Mouse (Mus musculus) kidney, postnatal 0 days (tissue): ENCODE data around the gene Eif6. TPM values are rescaled to one million over a fixed set of nuclear protein-coding genes. Genes with fewer than 3 reads are reported as not detected.

Experiments used
- ATAC-seq: fragments of 200-750 bp; cut with Nextera tagmentation; replicated peaks from 2 replicates; pipeline ENCODE4 v1.8.0; 2017; ENCODE audit warnings: low read depth, moderate number of reproducible peaks, moderate TSS enrichment, moderate library complexity; ENCODE audit not compliant: low FRiP score
- DNase-seq: peaks from one replicate; pipeline ENCODE4 v3.0.0-alpha.2; 2016; ENCODE audit warnings: low spot score
- H3K27ac ChIP-seq: fragments of 300-500 bp; sonication (generic); 2 replicates; pipeline ENCODE4 v1.5.1; 2014; ENCODE audit warnings: mild to moderate bottlenecking
- H3K27me3 ChIP-seq: fragments of 300-500 bp; sonication (generic); 2 replicates; pipeline ENCODE4 v1.6.1; 2014; ENCODE audit warnings: low read length, mixed read lengths; ENCODE audit not compliant: insufficient read depth
- H3K36me3 ChIP-seq: fragments of 300-500 bp; sonication (generic); 2 replicates; pipeline ENCODE4 v1.6.1; 2014; ENCODE audit warnings: low read length, mixed read lengths; ENCODE audit not compliant: insufficient read depth
- H3K4me1 ChIP-seq: fragments of 300-500 bp; sonication (generic); replicated peaks from 2 replicates; pipeline ENCODE4 v1.6.1; 2014; ENCODE audit warnings: antibody characterized with exemption, low read length, mixed read lengths; ENCODE audit not compliant: insufficient read depth
- H3K4me2 ChIP-seq: fragments of 300-500 bp; sonication (generic); 2 replicates; pipeline ENCODE4 v1.6.1; 2014; ENCODE audit warnings: mild to moderate bottlenecking, low read length, moderate library complexity, mixed read lengths
- H3K4me3 ChIP-seq: fragments of 300-500 bp; sonication (generic); replicated peaks from 2 replicates; pipeline ENCODE4 v1.5.1; 2014; ENCODE audit warnings: low read depth, low read length
- H3K9ac ChIP-seq: fragments of 300-500 bp; sonication (generic); 2 replicates; pipeline ENCODE4 v1.6.1; 2014; ENCODE audit warnings: low read depth, low read length
- H3K9me3 ChIP-seq: fragments of 300-500 bp; sonication (generic); replicated peaks from 2 replicates; pipeline ENCODE4 v1.6.1; 2016; ENCODE audit warnings: low read length, inconsistent platforms, mixed read lengths
- CTCF ChIP-seq: IDR thresholded peaks from 2 replicates; pipeline ENCODE4 v1.5.1; 2016; ENCODE audit warnings: antibody characterized with exemption, low read depth, mild to moderate bottlenecking, moderate library complexity
- WGBS: fragments of 180-500 bp; shearing (Covaris S2); extraction: QIAGEN DNeasy Blood & Tissue Kit; methylation state at CpG from one replicate; pipeline ENCODE4 v1.1.7; 2014; 5-methylcytosine and 5-hydroxymethylcytosine counted together
- polyA plus RNA-seq: library from polyadenylated mRNA; unstranded; fragments of >200 nt; fragmentation: Nextera tagmentation; extraction: Ambion mirVana; gene quantifications from 2 replicates; pipeline ENCODE4 v1.2.1, GENCODE M21; 2015

The Eif6 gene
- polyA plus RNA-seq, 1 experiment from 2014 or later: 207 TPM

GRCm38 (mm10) chr2:155775685-155776263 lies 51.0 kb downstream of the Eif6 start:
- Histone ChIP-seq H3K4me3 (peak overlapping the region; percentile 41), H3K27ac (no peak overlapping the region), H3K9ac (no peak overlapping the region), H3K27me3 (peaks cover 15% of the 10 kb centered on the region), H3K4me1 (0 out of 2 replicates have a peak, but pooled peaks cover 4% of the 10 kb centered on the region), H3K4me2 (peak overlapping the region; percentile 94), H3K36me3 (no peaks in the 10 kb centered on the region), H3K9me3 (no peaks in the 10 kb centered on the region)
- TF ChIP-seq CTCF: no peak
- DNase-seq (peak; percentile 76), ATAC-seq (peak; percentile 66; the same call in 1 of the 2 replicates)
- under 1% methylated on average over 44 of the region's 44 CpGs for WGBS

DNA sequence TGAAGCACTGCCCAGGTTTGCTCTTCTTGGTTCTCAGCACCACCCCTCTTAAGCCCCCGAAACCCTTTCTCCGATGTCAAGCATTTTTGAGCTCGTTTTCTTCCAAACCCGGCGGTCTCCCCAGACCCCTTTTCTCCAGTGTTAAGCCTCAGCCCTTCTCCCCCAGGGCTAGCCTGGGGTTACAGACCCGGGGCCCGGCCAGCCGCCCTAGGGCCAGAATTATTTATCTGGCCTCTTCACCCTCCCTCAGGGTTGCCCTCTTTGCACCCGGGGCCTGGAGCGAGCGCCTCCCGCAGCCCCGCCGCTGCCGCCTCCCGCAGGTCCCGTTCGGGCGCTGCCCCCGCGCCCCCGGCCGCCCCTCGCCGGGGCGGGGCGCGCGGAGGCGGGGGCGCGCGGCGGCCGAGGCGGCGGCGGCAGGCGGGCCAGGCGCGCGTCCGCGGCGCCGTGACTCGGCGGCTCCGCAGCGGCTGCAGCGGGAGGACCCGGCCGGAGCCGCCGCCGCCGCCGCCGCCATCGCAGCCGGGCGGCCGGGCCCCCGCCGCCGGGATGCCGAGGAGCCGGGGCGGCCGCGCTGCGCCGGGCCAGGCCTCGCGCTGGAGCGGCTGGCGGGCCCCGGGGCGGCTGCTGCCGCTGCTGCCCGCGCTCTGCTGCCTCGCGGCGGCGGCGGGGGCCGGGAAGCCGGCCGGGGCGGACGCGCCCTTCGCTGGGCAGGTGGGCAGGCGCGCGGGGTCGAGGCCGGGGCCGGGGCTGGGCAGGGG lies 51.6 kb downstream of the Eif6 start, which contains the start of gene Mmp24:
TSS of gene Mmp24 (plus strand) at position 416 of the 758 bp plus-strand sequence.
- H3K27ac ChIP-seq: no peak within 1 kb of the TSS
- no peak within 1 kb of the TSS for H3K9ac ChIP-seq
- peak within 1 kb of the TSS; percentile 94 for H3K4me2 ChIP-seq
- ATAC-seq: no peak; the same call in 1 of the 2 replicates
- DNase-seq: no peak
- H3K4me1 ChIP-seq: 0 out of 2 replicates have a peak, but pooled peaks cover 4% of the 10 kb centered on the region
- no peaks in the 10 kb centered on the region for H3K9me3 ChIP-seq
- peak within 1 kb of the TSS; percentile 41 for H3K4me3 ChIP-seq
- peaks cover 15% of the 10 kb centered on the region for H3K27me3 ChIP-seq
- 2% methylated on average over 66 of the region's 100 CpGs for WGBS
- TF ChIP-seq CTCF: no peak
- H3K36me3 ChIP-seq: no peaks in the 10 kb centered on the region

- no peak for TF ChIP-seq CTCF
- Histone ChIP-seq H3K4me1 (0 out of 2 replicates have a peak, but pooled peaks cover 4% of the 10 kb centered on the region), H3K36me3 (no peaks in the 10 kb centered on the region), H3K4me2 (0 out of 2 replicates have a peak overlapping the region, but pooled peaks have one; percentile 94), H3K9ac (no peak overlapping the region), H3K4me3 (peak overlapping the region; percentile 20), H3K27ac (no peak overlapping the region), H3K27me3 (peaks cover 15% of the 10 kb centered on the region), H3K9me3 (no peaks in the 10 kb centered on the region)
- WGBS: 56% methylated on average over 11 of the region's 11 CpGs
- ATAC-seq (no peak), DNase-seq (no peak)
Observed at GRCm38 (mm10) chr2:155774261-155774926, 52.3 kb downstream of the Eif6 start.

DNA sequence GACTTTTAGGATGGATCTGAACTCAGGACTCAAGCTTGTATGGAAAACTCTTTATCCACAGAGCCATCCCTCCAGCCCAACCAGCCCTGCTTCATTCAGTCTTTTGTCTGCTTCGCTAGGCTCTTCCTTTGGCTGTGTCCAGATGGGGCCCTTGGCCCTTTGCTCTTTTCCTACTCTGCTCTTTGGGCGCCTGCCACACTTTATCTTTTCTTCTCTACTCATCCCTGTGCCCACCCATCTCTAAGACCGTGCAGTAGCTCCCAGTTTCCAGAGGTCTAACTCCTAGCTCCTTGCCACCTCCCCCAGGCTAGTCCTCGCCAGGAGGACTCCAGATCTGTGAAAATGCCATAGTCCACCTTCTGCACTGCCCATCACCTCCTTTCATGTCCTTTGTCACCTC lies 53.1 kb downstream of the Eif6 start:
- DNase-seq (no peak), ATAC-seq (no peak)
- 65% methylated on average over 4 of the region's 4 CpGs for WGBS
- Histone ChIP-seq H3K4me3 (no peak overlapping the region), H3K27ac (no peak overlapping the region), H3K27me3 (peaks cover 15% of the 10 kb centered on the region), H3K9ac (no peak overlapping the region), H3K36me3 (no peaks in the 10 kb centered on the region), H3K4me2 (no peak overlapping the region), H3K9me3 (no peaks in the 10 kb centered on the region), H3K4me1 (0 out of 2 replicates have a peak, but pooled peaks cover 4% of the 10 kb centered on the region)
- TF ChIP-seq CTCF: no peak

Other genes with a start within 250 kb of the Eif6 start
- 114 and 129 TPM in 2 replicates for gene Gss, start 234.1 kb downstream of the Eif6 start, polyA plus RNA-seq
- gene Myh7b, start 215.7 kb downstream of the Eif6 start, polyA plus RNA-seq: 0.37 and 0.47 TPM in 2 replicates
- 100 and 102 TPM in 2 replicates for gene Trpc4ap, start 134.5 kb downstream of the Eif6 start, polyA plus RNA-seq
- gene Edem2, start 97.5 kb downstream of the Eif6 start, polyA plus RNA-seq: 36.4 and 38.1 TPM in 2 replicates
- gene Gm17581, start 91.1 kb downstream of the Eif6 start, polyA plus RNA-seq: not detected in 2 replicates
- 6.9 and 7.6 TPM in 2 replicates for gene Procr, start 75.8 kb downstream of the Eif6 start, polyA plus RNA-seq
- gene Mmp24, start 51.6 kb downstream of the Eif6 start, polyA plus RNA-seq: 0.03 and 0.08 TPM in 2 replicates
- gene BC029722, start 7.5 kb downstream of the Eif6 start, polyA plus RNA-seq: 28.4 and 29.5 TPM in 2 replicates
- gene Fam83c, start 7.9 kb upstream of the Eif6 start, polyA plus RNA-seq: 0.07 and 0.10 TPM in 2 replicates
- gene Uqcc1, start 103.4 kb upstream of the Eif6 start, polyA plus RNA-seq: 72.9 and 83.2 TPM in 2 replicates
- gene Gm15557, start 113.8 kb upstream of the Eif6 start, polyA plus RNA-seq: not detected in 2 replicates
- 0.64 and 0.91 TPM in 2 replicates for gene Gdf5, start 118.4 kb upstream of the Eif6 start, polyA plus RNA-seq
- gene Cep250, start 129.5 kb upstream of the Eif6 start, polyA plus RNA-seq: 10.1 and 11.0 TPM in 2 replicates
- gene 6430550D23Rik, start 181.1 kb upstream of the Eif6 start, polyA plus RNA-seq: 0.68 and 2.5 TPM in 2 replicates
- gene Ergic3, start 181.1 kb upstream of the Eif6 start, polyA plus RNA-seq: 219 and 231 TPM in 2 replicates
- 0.38 and 0.51 TPM in 2 replicates for gene Fer1l4, start 226.0 kb upstream of the Eif6 start, polyA plus RNA-seq
- gene Spag4, start 238.2 kb upstream of the Eif6 start, polyA plus RNA-seq: 1.9 and 2.0 TPM in 2 replicates